Mouse (Mus musculus) lung, postnatal 0 days (tissue): ENCODE measurements around the gene Fars2. TPM values are rescaled to one million over a fixed set of nuclear protein-coding genes. Genes with fewer than 3 reads are reported as not detected.

Experiments
- ATAC-seq: fragments of 200-750 bp; cut with Nextera tagmentation; 2 replicates; pipeline ENCODE4 v1.8.0; 2017; ENCODE audit warnings: moderate library complexity
- DNase-seq: peaks from one replicate; pipeline ENCODE4 v3.0.0-alpha.2; 2016; ENCODE audit warnings: low spot score
- H3K27ac ChIP-seq: fragments of 300-500 bp; sonication (generic); 2 replicates; pipeline ENCODE4 v1.5.1; 2014; ENCODE audit warnings: antibody characterized with exemption, mild to moderate bottlenecking, low read length, mixed read lengths
- H3K27me3 ChIP-seq: fragments of 300-500 bp; sonication (generic); replicated peaks from 2 replicates; pipeline ENCODE4 v1.6.1; 2014; ENCODE audit warnings: low read length, mixed read lengths; ENCODE audit not compliant: insufficient read depth
- H3K36me3 ChIP-seq: fragments of 300-500 bp; sonication (generic); 2 replicates; pipeline ENCODE4 v1.6.1; 2014; ENCODE audit warnings: low read length, mixed read lengths; ENCODE audit not compliant: insufficient read depth
- H3K4me1 ChIP-seq: fragments of 300-500 bp; sonication (generic); 2 replicates; pipeline ENCODE4 v1.6.1; 2014; ENCODE audit warnings: antibody characterized with exemption, low read depth, low read length, mixed read lengths; ENCODE audit not compliant: insufficient read depth
- H3K4me2 ChIP-seq: fragments of 300-500 bp; sonication (generic); replicated peaks from 2 replicates; pipeline ENCODE4 v1.6.1; 2014; ENCODE audit warnings: low read depth, mild to moderate bottlenecking, low read length, moderate library complexity, mixed read lengths
- H3K4me3 ChIP-seq: fragments of 300-500 bp; sonication (generic); 2 replicates; pipeline ENCODE4 v1.5.1; 2014; ENCODE audit warnings: low read depth, low read length
- H3K9ac ChIP-seq: fragments of 300-500 bp; sonication (generic); replicated peaks from 2 replicates; pipeline ENCODE4 v1.6.1; 2014; ENCODE audit warnings: low read depth, mild to moderate bottlenecking
- H3K9me3 ChIP-seq: fragments of 300-500 bp; sonication (generic); 2 replicates; pipeline ENCODE4 v1.6.1; 2016; ENCODE audit warnings: low read length, mixed read lengths
- CTCF ChIP-seq: IDR thresholded peaks from 2 replicates; pipeline ENCODE4 v1.5.1; 2016; ENCODE audit warnings: antibody characterized with exemption, mild to moderate bottlenecking
- EP300 ChIP-seq: IDR thresholded peaks from 2 replicates; pipeline ENCODE4 v1.6.1; 2016; ENCODE audit warnings: antibody characterized with exemption, mild to moderate bottlenecking, control low read depth
- WGBS: fragments of 180-500 bp; shearing (Covaris S2); extraction: QIAGEN DNeasy Blood & Tissue Kit; methylation state at CpG from one replicate; pipeline ENCODE4 v1.1.7; 2014; 5-methylcytosine and 5-hydroxymethylcytosine counted together
- polyA plus RNA-seq: library from polyadenylated mRNA; unstranded; fragments of >200 nt; fragmentation: Nextera tagmentation; extraction: Ambion mirVana; gene quantifications from 2 replicates; pipeline ENCODE4 v1.2.1, GENCODE M21; 2015

Gene Fars2
- polyA plus RNA-seq, 1 experiment from 2014 or later = 33.2 TPM

DNA sequence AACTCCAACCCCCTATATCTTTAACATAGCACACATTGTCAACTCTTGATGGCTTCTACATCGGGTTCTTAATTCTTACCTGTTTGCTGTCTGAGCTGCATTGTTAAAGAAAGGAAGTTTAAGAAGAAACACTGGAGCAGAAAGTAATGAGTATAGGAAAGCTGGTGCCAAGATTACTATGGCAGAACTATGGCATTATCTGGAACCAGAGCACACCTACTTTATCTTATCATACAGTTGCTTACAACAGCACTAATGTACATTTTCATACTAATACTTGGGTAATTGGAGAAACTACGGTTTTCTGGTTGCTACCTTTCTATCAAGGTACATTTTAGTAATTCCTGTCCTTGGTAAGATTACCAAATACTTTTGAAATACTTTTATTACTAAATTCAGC is 29.8 kb upstream of the Fars2 start:
- WGBS = 83% methylated on average over 2 of the region's 2 CpGs
- Histone ChIP-seq H3K9ac (no peak overlapping the region), H3K4me2 (no peak overlapping the region), H3K27me3 (no peaks in the 10 kb centered on the region), H3K9me3 (no peaks in the 10 kb centered on the region), H3K4me3 (no peak overlapping the region), H3K36me3 (no peaks in the 10 kb centered on the region), H3K4me1 (no peaks in the 10 kb centered on the region), H3K27ac (no peak overlapping the region)
- ATAC-seq (no peak), DNase-seq (no peak)
- TF ChIP-seq EP300 (no peak), CTCF (no peak)

- Histone ChIP-seq H3K4me1 (no peaks in the 10 kb centered on the region), H3K4me2 (no peak overlapping the region), H3K36me3 (no peaks in the 10 kb centered on the region), H3K27ac (no peak overlapping the region), H3K9me3 (no peaks in the 10 kb centered on the region), H3K27me3 (no peaks in the 10 kb centered on the region), H3K9ac (no peak overlapping the region), H3K4me3 (no peak overlapping the region)
- DNase-seq (peak; percentile 24), ATAC-seq (no peak)
- 67% methylated on average over 4 of the region's 4 CpGs for WGBS
- no peak for TF ChIP-seq CTCF
- TF ChIP-seq EP300 = no peak
Measured at GRCm38 (mm10) chr13:36088168-36088567, 29.0 kb upstream of the Fars2 start.

- 45% methylated on average over 5 of the region's 5 CpGs for WGBS
- Histone ChIP-seq H3K4me2 (no peak overlapping the region), H3K27me3 (no peaks in the 10 kb centered on the region), H3K4me1 (no peaks in the 10 kb centered on the region), H3K9me3 (no peaks in the 10 kb centered on the region), H3K27ac (no peak overlapping the region), H3K4me3 (no peak overlapping the region), H3K9ac (no peak overlapping the region), H3K36me3 (no peaks in the 10 kb centered on the region)
- TF ChIP-seq EP300 (no peak), CTCF (no peak)
- no peak for ATAC-seq
- DNase-seq = no peak
Measured at GRCm38 (mm10) chr13:36096684-36097383, 20.4 kb upstream of the Fars2 start.

- 84% methylated on average over 6 of the region's 6 CpGs for WGBS
- H3K4me2 ChIP-seq = no peak overlapping the region
- H3K36me3 ChIP-seq = no peaks in the 10 kb centered on the region; the same call in 1 of the 2 replicates
- DNase-seq (no peak), ATAC-seq (no peak)
- H3K27me3 ChIP-seq = no peaks in the 10 kb centered on the region
- no peak overlapping the region for H3K4me3 ChIP-seq
- no peak overlapping the region for H3K27ac ChIP-seq
- no peaks in the 10 kb centered on the region for H3K9me3 ChIP-seq
- no peak overlapping the region for H3K9ac ChIP-seq
- H3K4me1 ChIP-seq = no peaks in the 10 kb centered on the region
- TF ChIP-seq CTCF (no peak), EP300 (no peak)
Measured at GRCm38 (mm10) chr13:36105591-36105990, 11.6 kb upstream of the Fars2 start.

GRCm38 (mm10) chr13:36108528-36108927 is 8.7 kb upstream of the Fars2 start:
- H3K9ac ChIP-seq = no peak overlapping the region
- WGBS = 86% methylated on average over 4 of the region's 4 CpGs
- H3K4me2 ChIP-seq = no peak overlapping the region
- H3K27ac ChIP-seq = no peak overlapping the region
- TF ChIP-seq CTCF (no peak), EP300 (no peak)
- DNase-seq = peak; percentile 42
- H3K36me3 ChIP-seq = no peaks in the 10 kb centered on the region; the same call in 1 of the 2 replicates
- H3K4me1 ChIP-seq = no peaks in the 10 kb centered on the region
- H3K27me3 ChIP-seq = no peaks in the 10 kb centered on the region
- ATAC-seq = no peak
- no peaks in the 10 kb centered on the region for H3K9me3 ChIP-seq
- no peak overlapping the region for H3K4me3 ChIP-seq

DNA sequence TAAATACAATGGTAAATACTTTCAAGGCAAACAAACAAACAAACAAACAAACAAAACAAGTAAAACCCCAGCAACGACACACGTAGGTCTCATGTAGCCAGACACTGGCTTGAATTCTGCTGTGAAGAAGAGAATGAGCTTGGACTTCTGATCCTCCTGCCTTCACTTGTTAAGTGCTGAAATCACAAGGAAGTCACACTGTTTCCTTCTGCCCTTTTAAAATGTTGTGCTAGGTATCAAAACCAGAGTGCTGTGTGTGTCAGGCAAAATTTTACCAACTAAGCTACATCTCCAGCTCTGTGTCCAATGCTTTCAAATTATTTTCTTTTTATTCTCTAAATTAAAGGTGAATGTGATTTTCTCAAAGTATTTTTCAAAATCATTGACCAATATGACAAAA is 5.9 kb upstream of the Fars2 start:
- TF ChIP-seq CTCF (no peak), EP300 (no peak)
- Histone ChIP-seq H3K4me3 (no peak overlapping the region), H3K36me3 (no peaks in the 10 kb centered on the region; the same call in 1 of the 2 replicates), H3K27ac (no peak overlapping the region), H3K4me1 (no peaks in the 10 kb centered on the region), H3K9me3 (no peaks in the 10 kb centered on the region), H3K4me2 (no peak overlapping the region), H3K27me3 (no peaks in the 10 kb centered on the region), H3K9ac (no peak overlapping the region)
- DNase-seq (no peak), ATAC-seq (no peak)
- 88% methylated on average over 2 of the region's 2 CpGs for WGBS
